Mouse (Mus musculus) G1E (cell line): ENCODE measurements at regions not wholly inside any gene's neighbourhood (a gene's known extent, or its start where the extent isn't known, plus 50 kb on each side); places are given as distances from the start of the nearest gene placed in this dataset.

Source experiments
- CTCF ChIP-seq: IDR thresholded peaks from 2 replicates; pipeline ENCODE4 v1.5.1; 2012; ENCODE audit warnings: low read depth, low read length, inconsistent platforms, mixed read lengths
- GATA1 ChIP-seq: IDR thresholded peaks from 2 replicates; pipeline ENCODE4 v1.6.1; 2012; ENCODE audit warnings: borderline replicate concordance, low read length, inconsistent platforms, mixed read lengths
- GATA2 ChIP-seq: IDR thresholded peaks from 2 replicates; pipeline ENCODE4 v1.6.1; 2012; ENCODE audit warnings: low read depth, low read length, inconsistent platforms, borderline replicate concordance
- POLR2AphosphoS5 ChIP-seq: IDR thresholded peaks from 2 replicates; pipeline ENCODE4 v1.6.1; 2012; ENCODE audit warnings: low read depth, low read length, inconsistent platforms; ENCODE audit not compliant: insufficient replicate concordance
- TAL1 ChIP-seq: conservative IDR thresholded peaks from 2 replicates; pipeline ENCODE4 v1.6.1; 2012; ENCODE audit warnings: low read depth, low read length, inconsistent platforms, mixed read lengths

DNA sequence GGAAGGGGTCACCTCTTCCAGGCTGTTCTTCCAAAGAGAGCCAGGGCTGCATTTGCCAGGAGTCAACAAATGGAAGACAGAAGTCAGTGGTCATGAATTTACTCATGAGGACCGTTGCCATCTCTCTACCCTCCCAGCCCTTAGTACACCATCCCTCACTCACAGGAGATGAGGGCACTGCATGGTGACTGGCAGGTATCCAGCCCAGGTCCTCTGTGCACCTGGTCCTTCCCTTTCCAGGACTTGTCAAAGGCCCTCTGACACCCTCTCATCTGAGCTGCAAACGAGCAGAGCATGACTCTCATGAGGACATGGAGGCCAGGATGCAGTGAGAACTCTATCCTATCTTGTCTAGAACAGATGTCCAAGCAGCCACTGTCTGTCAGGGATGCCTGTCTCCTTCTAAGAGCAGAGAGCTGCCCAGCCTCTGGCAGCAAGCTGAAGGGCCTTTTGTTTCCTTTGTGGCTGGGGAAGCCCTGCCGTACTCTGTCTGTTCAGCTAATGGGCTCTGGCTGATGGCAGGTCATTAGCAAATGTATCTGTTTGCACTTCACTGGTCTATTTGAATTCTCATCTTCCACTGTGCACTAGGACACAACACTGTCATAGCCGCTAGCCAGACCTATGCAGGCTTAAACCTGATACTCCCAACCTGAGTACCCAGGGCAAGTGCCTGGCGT lies 50.6 kb upstream of the Neurl1b start:
- TF ChIP-seq CTCF = no peak
- TF ChIP-seq GATA2 = no peak
- no peak for TF ChIP-seq GATA1
- TF ChIP-seq POLR2AphosphoS5 = no peak
- TF ChIP-seq TAL1 = no peak
